In the genomic region with DNA sequence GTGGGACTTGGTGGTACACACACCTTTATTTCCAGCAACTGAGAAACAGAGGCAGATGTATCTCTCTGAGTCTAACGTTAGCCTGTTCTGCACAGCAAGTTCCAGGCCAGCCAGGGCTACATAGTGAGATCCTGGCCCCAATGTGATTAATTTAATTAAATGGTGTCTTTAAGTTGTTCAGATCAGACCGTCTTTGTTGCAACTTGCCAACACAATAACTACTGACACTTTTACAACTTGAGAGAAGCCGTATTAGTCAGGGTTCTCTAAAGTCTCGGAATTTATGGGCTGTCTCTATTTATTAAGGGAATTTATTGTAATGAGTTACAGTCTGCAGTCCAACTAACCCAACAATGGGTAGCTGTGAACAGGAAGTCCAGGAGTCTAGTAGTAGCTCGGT, we compare ENCODE assay signal across 29 mouse cellular contexts. TPM values are rescaled to one million over a fixed set of nuclear protein-coding genes. Genes with fewer than 3 reads are reported as not detected.
"Had no signal": no experiment of that assay in that cellular context is flagged by ENCODE, and none has a peak within 500 bp of the region (broad histone marks: within the 10 kb centered on the region; RNA-seq: fewer than 3 reads in every experiment).

No protein-coding gene starts in this region.

- H3K36me3 ChIP-seq: heart, embryonic 13.5 days; heart, embryonic 15.5 days; hindbrain, embryonic 13.5 days; hindbrain, embryonic 15.5 days; kidney, embryonic 15.5 days; limb, embryonic 13.5 days; limb, embryonic 15.5 days; liver, embryonic 12.5 days had no signal

- H3K27ac ChIP-seq: heart, adult 2 months; heart, embryonic 13.5 days; heart, embryonic 15.5 days; hindbrain, embryonic 13.5 days; hindbrain, embryonic 15.5 days; hindbrain, postnatal 0 days; kidney, embryonic 15.5 days; left cerebral cortex, adult 2 months; limb, embryonic 13.5 days; limb, embryonic 15.5 days; liver, embryonic 12.5 days had no signal

- H3K9me3 ChIP-seq: heart, embryonic 13.5 days; heart, embryonic 15.5 days; hindbrain, embryonic 13.5 days; hindbrain, embryonic 15.5 days; kidney, embryonic 15.5 days; limb, embryonic 13.5 days; limb, embryonic 15.5 days; liver, embryonic 12.5 days had no signal

- H3K9ac ChIP-seq: heart, embryonic 13.5 days; heart, embryonic 15.5 days; hindbrain, embryonic 13.5 days; hindbrain, embryonic 15.5 days; kidney, embryonic 15.5 days; limb, embryonic 13.5 days; limb, embryonic 15.5 days; liver, embryonic 12.5 days had no signal

- ATAC-seq: hindbrain, postnatal 0 days; intestine, embryonic 16.5 days; liver, embryonic 12.5 days had no signal

- H3K27me3 ChIP-seq: hindbrain, embryonic 15.5 days had no signal

- H3K4me2 ChIP-seq: heart, embryonic 11.5 days; heart, embryonic 13.5 days; heart, embryonic 15.5 days; hindbrain, embryonic 13.5 days; hindbrain, embryonic 15.5 days; kidney, embryonic 15.5 days; limb, embryonic 13.5 days; limb, embryonic 15.5 days; liver, embryonic 12.5 days had no signal

- DNase-seq: gastrocnemius, postnatal 14 days; gastrocnemius, postnatal 36 days; heart, adult 11 months; heart, postnatal 14 days; heart, postnatal 36 days; kidney, adult 11 months; kidney, adult 2 months; kidney, adult 9 months; kidney, postnatal 10 days; layer of hippocampus, adult 9-11 months; layer of hippocampus, postnatal 36 days; left cerebral cortex, postnatal 4 days had no signal

- H3K4me3 ChIP-seq: heart, adult 2 months; heart, embryonic 13.5 days; heart, embryonic 15.5 days; hindbrain, embryonic 13.5 days; hindbrain, embryonic 15.5 days; kidney, embryonic 15.5 days; left cerebral cortex, adult 2 months; limb, embryonic 13.5 days; limb, embryonic 15.5 days; liver, embryonic 12.5 days had no signal

- H3K4me1 ChIP-seq: heart, embryonic 13.5 days; heart, embryonic 15.5 days; hindbrain, embryonic 13.5 days; hindbrain, embryonic 15.5 days; limb, embryonic 13.5 days; limb, embryonic 15.5 days had no signal

RNA-seq across cellular contexts. Expression of a gene that starts 19.1 kb away (rescaled TPM):
- total RNA-seq: gastrocnemius, adult 18-20 months; gastrocnemius, adult 8-10 months; gastrocnemius, postnatal 14 days; gastrocnemius, postnatal 36 days; heart, postnatal 36 days; hematopoietic stem cell, adult 5-6 weeks had no signal
- polyA plus RNA-seq: heart, embryonic 11.5 days; heart, embryonic 15.5 days; heart, postnatal 0 days had no signal
